Mouse (Mus musculus) liver, postnatal 0 days (tissue): Measurements from ENCODE around the gene Sema3f. TPM values are rescaled to one million over a fixed set of nuclear protein-coding genes. Genes with fewer than 3 reads are reported as not detected.

ENCODE experiments used
- ATAC-seq: fragments of 200-750 bp; cut with Nextera tagmentation; 2 replicates; pipeline ENCODE4 v1.8.0; 2017; ENCODE audit warnings: mild to moderate bottlenecking, moderate library complexity
- DNase-seq: peaks from one replicate; pipeline ENCODE4 v3.0.0-alpha.2; 2016
- H3K27ac ChIP-seq: fragments of 300-500 bp; sonication (generic); 2 replicates; pipeline ENCODE4 v1.5.1; 2014; ENCODE audit warnings: antibody characterized with exemption, moderate library complexity, mild to moderate bottlenecking, low read depth
- H3K27me3 ChIP-seq: fragments of 300-500 bp; sonication (generic); 2 replicates; pipeline ENCODE4 v1.6.1; 2014; ENCODE audit warnings: low read length, control low read depth, mixed read lengths; ENCODE audit not compliant: insufficient read depth
- H3K36me3 ChIP-seq: fragments of 300-500 bp; sonication (generic); replicated peaks from 2 replicates; pipeline ENCODE4 v1.6.1; 2014; ENCODE audit warnings: mild to moderate bottlenecking, control low read depth, low read length, moderate library complexity, mixed read lengths; ENCODE audit not compliant: insufficient read depth
- H3K4me1 ChIP-seq: fragments of 300-500 bp; sonication (generic); 2 replicates; pipeline ENCODE4 v1.6.1; 2014; ENCODE audit warnings: antibody characterized with exemption, mild to moderate bottlenecking, control low read depth; ENCODE audit not compliant: insufficient read depth
- H3K4me2 ChIP-seq: fragments of 300-500 bp; sonication (generic); 2 replicates; pipeline ENCODE4 v1.6.1; 2014; ENCODE audit warnings: low read depth, mild to moderate bottlenecking, low read length, moderate library complexity, mixed read lengths
- H3K4me3 ChIP-seq: fragments of 300-500 bp; sonication (generic); 2 replicates; pipeline ENCODE4 v1.5.1; 2014; ENCODE audit warnings: low read depth, low read length
- H3K9ac ChIP-seq: fragments of 300-500 bp; sonication (generic); replicated peaks from 2 replicates; pipeline ENCODE4 v1.6.1; 2014; ENCODE audit warnings: mild to moderate bottlenecking, moderate library complexity
- H3K9me3 ChIP-seq: fragments of 300-500 bp; sonication (generic); 2 replicates; pipeline ENCODE4 v1.6.1; 2016; ENCODE audit warnings: mild to moderate bottlenecking, control low read depth, low read length, mixed read lengths
- CTCF ChIP-seq: sonication (generic); IDR thresholded peaks from 2 replicates; pipeline ENCODE4 v1.5.1; 2016; ENCODE audit warnings: antibody characterized with exemption, low read depth
- EP300 ChIP-seq: IDR thresholded peaks from 2 replicates; pipeline ENCODE4 v1.6.1; 2016; ENCODE audit warnings: antibody characterized with exemption, low read depth, mild to moderate bottlenecking
- WGBS: fragments of 180-500 bp; shearing (Covaris S2); extraction: QIAGEN DNeasy Blood & Tissue Kit; methylation state at CpG from one replicate; pipeline ENCODE4 v1.1.7; 2014; ENCODE audit not compliant: insufficient replicate concordance; 5-methylcytosine and 5-hydroxymethylcytosine counted together
- polyA plus RNA-seq: library from polyadenylated mRNA; unstranded; fragments of >200 nt; fragmentation: Nextera tagmentation; extraction: Ambion mirVana; gene quantifications from 2 replicates; pipeline ENCODE4 v1.2.1, GENCODE M21; 2015

Gene Sema3f
- polyA plus RNA-seq, 1 experiment from 2014 or later = 0.76 TPM

- no peak for ATAC-seq
- Histone ChIP-seq H3K4me1 (peaks cover 15% of the 10 kb centered on the region), H3K27ac (no peak overlapping the region), H3K27me3 (peaks cover 67% of the 10 kb centered on the region), H3K4me3 (peak overlapping the region; percentile 57), H3K9ac (no peak overlapping the region), H3K9me3 (no peaks in the 10 kb centered on the region), H3K4me2 (peak overlapping the region; percentile 93), H3K36me3 (no peaks in the 10 kb centered on the region)
- 9% methylated on average over 17 of the region's 17 CpGs for WGBS
- no peak for TF ChIP-seq CTCF
- TF ChIP-seq EP300 = no peak
- no peak for DNase-seq
Measured at GRCm38 (mm10) chr9:107707701-107708438, 2.4 kb downstream of the Sema3f start.

- H3K9ac ChIP-seq = no peak overlapping the region
- WGBS = 6% methylated on average over 14 of the region's 14 CpGs
- ATAC-seq = no peak
Measured at GRCm38 (mm10) chr9:107706781-107707211, 3.5 kb downstream of the Sema3f start.

GRCm38 (mm10) chr9:107703337-107704122, 6.7 kb downstream of the Sema3f start:
- H3K4me1 ChIP-seq = peaks cover 6% of the 10 kb centered on the region
- WGBS = 59% methylated on average over 14 of the region's 14 CpGs
- DNase-seq (peak; percentile 42), ATAC-seq (0 out of 2 replicates have a peak, but pooled peaks have one; percentile 39)
- no peak overlapping the region for H3K4me2 ChIP-seq
- no peak overlapping the region for H3K27ac ChIP-seq
- H3K4me3 ChIP-seq = no peak overlapping the region
- TF ChIP-seq EP300 = no peak
- H3K27me3 ChIP-seq = peaks cover 34% of the 10 kb centered on the region
- no peaks in the 10 kb centered on the region for H3K36me3 ChIP-seq
- H3K9ac ChIP-seq = no peak overlapping the region
- H3K9me3 ChIP-seq = no peaks in the 10 kb centered on the region

More at GRCm38 (mm10) chr9:107706781-107707211, 3.5 kb downstream of the Sema3f start:
- Histone ChIP-seq H3K4me3 (no peak overlapping the region; the same call in 1 of the 2 replicates), H3K9me3 (no peaks in the 10 kb centered on the region), H3K4me1 (peaks cover 15% of the 10 kb centered on the region), H3K27ac (no peak overlapping the region), H3K27me3 (peaks cover 61% of the 10 kb centered on the region), H3K4me2 (0 out of 2 replicates have a peak overlapping the region, but pooled peaks have one; percentile 93), H3K36me3 (no peaks in the 10 kb centered on the region)
- no peak for DNase-seq
- TF ChIP-seq CTCF = no peak
- TF ChIP-seq EP300 = no peak

- Histone ChIP-seq H3K27me3 (peaks cover 26% of the 10 kb centered on the region), H3K9me3 (no peaks in the 10 kb centered on the region), H3K27ac (no peak overlapping the region), H3K4me1 (peaks cover 3% of the 10 kb centered on the region), H3K36me3 (no peaks in the 10 kb centered on the region), H3K4me3 (no peak overlapping the region), H3K4me2 (no peak overlapping the region), H3K9ac (no peak overlapping the region)
- ATAC-seq (no peak), DNase-seq (no peak)
- 75% methylated on average over 3 of the region's 3 CpGs for WGBS
- no peak for TF ChIP-seq CTCF
- no peak for TF ChIP-seq EP300
Measured at GRCm38 (mm10) chr9:107702606-107703185, 7.6 kb downstream of the Sema3f start.

GRCm38 (mm10) chr9:107701594-107701993, 8.7 kb downstream of the Sema3f start:
- WGBS = 74% methylated on average over 12 of the region's 12 CpGs
- peaks cover 15% of the 10 kb centered on the region for H3K27me3 ChIP-seq
- TF ChIP-seq EP300 (no peak), CTCF (no peak)
- no peaks in the 10 kb centered on the region for H3K36me3 ChIP-seq
- H3K9me3 ChIP-seq = no peaks in the 10 kb centered on the region
- no peak overlapping the region for H3K4me3 ChIP-seq
- no peak overlapping the region for H3K4me2 ChIP-seq
- no peak for DNase-seq
- no peak for ATAC-seq
- H3K9ac ChIP-seq = no peak overlapping the region
- H3K27ac ChIP-seq = no peak overlapping the region
- H3K4me1 ChIP-seq = peaks cover 6% of the 10 kb centered on the region

GRCm38 (mm10) chr9:107700114-107700571, 10.1 kb downstream of the Sema3f start:
- H3K36me3 ChIP-seq = no peaks in the 10 kb centered on the region
- peaks cover 3% of the 10 kb centered on the region; the same call in 1 of the 2 replicates for H3K27me3 ChIP-seq
- H3K4me1 ChIP-seq = peaks cover 6% of the 10 kb centered on the region
- H3K27ac ChIP-seq = no peak overlapping the region
- H3K4me2 ChIP-seq = no peak overlapping the region
- no peak for TF ChIP-seq CTCF
- no peak for TF ChIP-seq EP300
- WGBS = 69% methylated on average over 6 of the region's 6 CpGs
- ATAC-seq (no peak), DNase-seq (no peak)
- no peak overlapping the region for H3K4me3 ChIP-seq
- no peak overlapping the region for H3K9ac ChIP-seq
- no peaks in the 10 kb centered on the region for H3K9me3 ChIP-seq
